Mouse (Mus musculus): ENCODE data around the gene Sgms2. TPM values are rescaled to one million over a fixed set of nuclear protein-coding genes. Genes with fewer than 3 reads are reported as not detected.

Gene Sgms2
- polyA plus RNA-seq, 1 experiment from 2014 or later: 1.5 TPM

DNA sequence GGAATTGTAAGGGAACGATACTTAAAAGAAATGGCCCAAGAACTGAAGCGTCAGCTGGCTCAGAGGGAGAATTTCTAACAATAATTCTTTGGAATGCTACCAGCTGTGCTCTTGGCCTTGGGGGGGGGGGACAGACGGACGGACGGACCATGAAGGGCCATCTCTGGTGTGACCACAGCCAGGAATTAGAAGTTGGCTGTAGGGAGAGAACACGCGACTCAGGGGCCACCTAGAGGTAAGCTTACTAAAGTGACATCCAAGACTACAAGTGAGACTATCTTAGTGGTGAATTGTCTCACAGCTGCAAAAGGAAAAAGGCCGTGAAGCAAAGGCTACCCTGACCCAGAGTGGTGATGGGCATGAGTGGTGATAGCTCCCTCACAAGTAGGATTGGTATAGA, 20.4 kb upstream of the Sgms2 start:
- Histone ChIP-seq H3K4me1 (ENCODE audit: control insufficient read depth, insufficient read depth, low read length) (no peaks in the 10 kb centered on the region), H3K27ac (ENCODE audit: low read depth, low read length) (no peak overlapping the region), H3K27me3 (replicated peaks; ENCODE audit: control insufficient read depth, insufficient read depth, low read length) (no peaks in the 10 kb centered on the region), H3K9me3 (replicated peaks; ENCODE audit: control insufficient read depth, low read length) (no peaks in the 10 kb centered on the region), H3K9ac (ENCODE audit: low read length) (no peak overlapping the region), H3K4me3 (ENCODE audit: low read depth, low read length) (no peak overlapping the region), H3K36me3 (ENCODE audit: control insufficient read depth, insufficient read depth, low read length) (no peaks in the 10 kb centered on the region), H3K4me2 (ENCODE audit: low read length) (no peak overlapping the region)
- WGBS: 74% methylated on average over 8 of the region's 8 CpGs
- DNase-seq (ENCODE audit: low spot score) (no peak), ATAC-seq (no peak)

DNA sequence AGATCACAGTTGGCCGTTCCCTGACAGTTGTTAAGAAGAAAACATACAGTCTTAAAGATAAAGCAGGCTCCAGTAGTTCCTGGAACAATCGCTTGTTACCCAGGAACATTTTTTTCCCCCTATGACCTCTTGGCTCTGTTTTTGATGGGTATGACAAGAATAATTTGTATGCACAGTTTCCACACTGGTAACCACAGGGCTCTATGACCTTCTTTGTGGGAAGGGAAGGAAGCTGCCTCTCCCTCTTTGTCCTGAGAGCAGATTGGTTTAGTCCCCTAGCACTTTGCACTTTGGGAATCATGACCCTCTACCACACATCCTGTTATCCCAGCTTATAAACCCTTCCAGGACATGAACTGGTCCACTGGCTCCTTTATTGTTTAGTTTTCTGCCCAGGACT, 16.8 kb upstream of the Sgms2 start:
- H3K9ac ChIP-seq (ENCODE audit: low read length): no peak overlapping the region
- H3K27ac ChIP-seq (ENCODE audit: low read depth, low read length): no peak overlapping the region
- no peaks in the 10 kb centered on the region for H3K36me3 ChIP-seq (ENCODE audit: control insufficient read depth, insufficient read depth, low read length)
- no peaks in the 10 kb centered on the region for H3K9me3 ChIP-seq (replicated peaks; ENCODE audit: control insufficient read depth, low read length)
- no peak overlapping the region for H3K4me2 ChIP-seq (ENCODE audit: low read length)
- H3K4me3 ChIP-seq (ENCODE audit: low read depth, low read length): no peak overlapping the region
- no peaks in the 10 kb centered on the region for H3K4me1 ChIP-seq (ENCODE audit: control insufficient read depth, insufficient read depth, low read length)
- DNase-seq (ENCODE audit: low spot score) (no peak), ATAC-seq (no peak)
- WGBS: 88% methylated on average over 2 of the region's 2 CpGs
- no peaks in the 10 kb centered on the region for H3K27me3 ChIP-seq (replicated peaks; ENCODE audit: control insufficient read depth, insufficient read depth, low read length)

DNA sequence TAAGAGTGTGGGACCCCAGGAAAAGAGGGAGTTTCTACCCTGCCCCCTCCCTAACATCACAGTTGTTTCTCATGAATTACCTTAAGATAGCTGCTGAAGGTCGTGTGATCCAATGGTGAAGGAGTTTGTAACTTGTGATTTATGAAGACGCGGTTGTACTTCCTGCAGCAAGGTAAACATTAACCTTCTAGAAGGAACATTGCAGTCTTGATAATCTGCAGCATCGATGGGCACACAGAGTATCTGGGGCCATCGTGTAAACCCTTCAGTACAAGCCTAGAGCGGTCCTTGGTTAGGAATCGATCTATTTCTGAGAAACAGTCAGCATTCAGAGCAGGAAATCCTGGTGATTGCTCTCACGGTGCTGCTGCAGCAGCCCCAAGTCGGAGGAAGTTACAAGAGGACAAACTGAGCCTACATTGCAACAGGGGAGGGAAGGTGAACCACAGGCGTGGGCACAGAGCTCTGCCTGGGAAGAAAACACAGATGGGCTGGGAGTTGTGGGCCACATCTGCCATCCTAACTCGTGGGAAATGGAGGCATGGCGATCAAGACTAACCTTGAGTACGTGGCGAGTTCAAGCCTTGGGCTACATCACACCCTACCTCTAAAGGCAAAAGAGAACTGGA, 13.5 kb upstream of the Sgms2 start:
- ATAC-seq (no peak), DNase-seq (ENCODE audit: low spot score) (no peak)

DNA sequence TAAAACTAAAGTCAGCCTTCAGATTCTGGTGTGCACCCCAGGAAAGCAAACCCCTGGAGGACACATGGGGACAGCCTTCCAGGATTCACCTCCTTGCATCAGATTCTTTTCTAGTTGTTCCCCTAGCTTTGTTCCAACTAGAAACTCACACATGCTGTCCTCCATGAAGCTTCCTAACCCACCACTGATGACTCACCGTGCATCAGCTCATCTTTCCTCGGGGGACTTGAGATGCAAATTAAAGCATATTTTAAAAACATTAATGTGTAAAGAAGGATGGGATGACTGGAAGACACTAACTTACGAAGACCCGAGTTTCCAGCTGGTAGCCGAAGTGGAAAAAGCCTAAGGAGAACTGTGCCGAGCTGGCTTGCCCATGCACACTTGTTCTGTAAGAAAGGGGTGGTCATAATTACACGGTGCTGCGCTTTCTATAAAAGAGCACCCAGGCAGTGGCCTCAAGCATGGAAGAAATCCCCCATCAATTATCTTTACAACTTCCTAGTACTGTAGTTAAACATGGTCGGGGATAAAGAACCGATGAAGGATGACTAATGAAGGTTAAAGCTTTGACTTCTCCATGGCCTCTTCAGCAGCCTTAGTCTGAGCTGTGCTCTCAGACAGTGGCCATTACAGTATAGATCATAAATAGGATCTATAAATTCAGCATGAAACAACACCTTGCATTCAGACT, 10.6 kb upstream of the Sgms2 start:
- DNase-seq (ENCODE audit: low spot score): no peak
- WGBS: 44% methylated on average over 10 of the region's 10 CpGs
- no peaks in the 10 kb centered on the region for H3K36me3 ChIP-seq (ENCODE audit: control insufficient read depth, insufficient read depth, low read length)
- H3K4me3 ChIP-seq (ENCODE audit: low read depth, low read length): no peak overlapping the region
- no peak overlapping the region for H3K27ac ChIP-seq (ENCODE audit: low read depth, low read length)
- no peak overlapping the region for H3K9ac ChIP-seq (ENCODE audit: low read length)
- H3K4me2 ChIP-seq (ENCODE audit: low read length): no peak overlapping the region
- H3K4me1 ChIP-seq (ENCODE audit: control insufficient read depth, insufficient read depth, low read length): no peaks in the 10 kb centered on the region
- no peaks in the 10 kb centered on the region for H3K27me3 ChIP-seq (replicated peaks; ENCODE audit: control insufficient read depth, insufficient read depth, low read length)
- ATAC-seq: no peak
- H3K9me3 ChIP-seq (replicated peaks; ENCODE audit: control insufficient read depth, low read length): no peaks in the 10 kb centered on the region

More for the DNA sequence above, 13.5 kb upstream of the Sgms2 start:
- Histone ChIP-seq H3K27me3 (replicated peaks; ENCODE audit: control insufficient read depth, insufficient read depth, low read length) (no peaks in the 10 kb centered on the region), H3K4me2 (ENCODE audit: low read length) (no peak overlapping the region), H3K9me3 (replicated peaks; ENCODE audit: control insufficient read depth, low read length) (no peaks in the 10 kb centered on the region), H3K27ac (ENCODE audit: low read depth, low read length) (no peak overlapping the region), H3K9ac (ENCODE audit: low read length) (no peak overlapping the region), H3K36me3 (ENCODE audit: control insufficient read depth, insufficient read depth, low read length) (no peaks in the 10 kb centered on the region), H3K4me3 (ENCODE audit: low read depth, low read length) (no peak overlapping the region), H3K4me1 (ENCODE audit: control insufficient read depth, insufficient read depth, low read length) (no peaks in the 10 kb centered on the region)
- 91% methylated on average over 14 of the region's 14 CpGs for WGBS

DNA sequence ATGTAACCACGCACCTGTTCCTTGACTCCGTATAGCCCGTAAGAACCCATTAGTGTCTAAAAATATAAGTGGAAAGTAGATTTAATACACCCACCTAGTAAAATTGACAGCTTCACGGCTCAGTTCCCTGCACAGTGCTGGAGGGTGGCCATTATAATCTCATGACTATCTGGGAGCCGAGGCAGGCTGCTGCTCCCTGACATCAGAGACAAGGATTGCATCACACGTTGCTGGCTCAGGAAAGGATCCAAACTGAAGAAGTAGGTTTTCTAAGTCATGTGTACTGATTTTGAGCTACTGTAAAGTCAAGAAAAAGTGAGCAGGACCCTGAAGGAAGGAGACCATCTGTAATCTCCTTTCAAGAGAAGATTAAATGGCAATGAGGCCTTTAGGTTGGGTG, 8.4 kb upstream of the Sgms2 start:
- Histone ChIP-seq H3K4me2 (ENCODE audit: low read length) (no peak overlapping the region), H3K27me3 (replicated peaks; ENCODE audit: control insufficient read depth, insufficient read depth, low read length) (no peaks in the 10 kb centered on the region), H3K4me3 (ENCODE audit: low read depth, low read length) (no peak overlapping the region), H3K9ac (ENCODE audit: low read length) (no peak overlapping the region), H3K36me3 (ENCODE audit: control insufficient read depth, insufficient read depth, low read length) (no peaks in the 10 kb centered on the region), H3K9me3 (replicated peaks; ENCODE audit: control insufficient read depth, low read length) (no peaks in the 10 kb centered on the region), H3K4me1 (ENCODE audit: control insufficient read depth, insufficient read depth, low read length) (no peaks in the 10 kb centered on the region), H3K27ac (ENCODE audit: low read depth, low read length) (no peak overlapping the region)
- DNase-seq (ENCODE audit: low spot score) (no peak), ATAC-seq (no peak)
- 84% methylated on average over 6 of the region's 6 CpGs for WGBS

DNA sequence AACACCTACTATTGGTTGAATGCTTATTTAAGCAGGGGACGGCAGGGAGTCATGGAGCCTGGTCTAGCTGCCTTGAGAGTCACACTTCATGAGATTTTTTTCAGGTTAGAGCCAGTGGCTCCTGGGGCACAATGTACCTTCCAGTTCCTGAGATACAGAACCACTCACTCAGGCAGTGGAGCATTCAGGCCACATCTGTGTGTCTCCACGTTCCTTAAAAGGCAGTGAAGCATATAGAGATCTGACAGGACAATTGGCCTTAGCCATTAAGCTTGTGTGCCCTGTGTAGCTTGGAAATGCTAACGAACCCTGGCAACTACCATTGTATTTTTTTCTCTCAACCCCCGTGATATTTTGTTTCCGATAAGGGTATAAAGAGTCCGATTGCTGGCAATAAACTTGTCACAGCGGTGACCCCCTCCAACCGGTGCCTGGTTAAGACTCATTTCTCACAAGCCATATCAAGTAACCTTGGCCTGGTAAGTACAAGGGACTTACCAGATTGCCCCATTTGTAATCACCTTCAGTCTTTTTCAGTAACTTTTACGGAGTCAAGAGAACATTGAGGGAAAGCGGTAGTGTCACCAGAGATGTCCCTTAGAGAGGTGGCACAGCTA, 5.4 kb upstream of the Sgms2 start:
- Histone ChIP-seq H3K27me3 (replicated peaks; ENCODE audit: control insufficient read depth, insufficient read depth, low read length) (no peaks in the 10 kb centered on the region), H3K4me3 (ENCODE audit: low read depth, low read length) (no peak overlapping the region), H3K9ac (ENCODE audit: low read length) (no peak overlapping the region), H3K4me1 (ENCODE audit: control insufficient read depth, insufficient read depth, low read length) (no peaks in the 10 kb centered on the region), H3K9me3 (replicated peaks; ENCODE audit: control insufficient read depth, low read length) (no peaks in the 10 kb centered on the region), H3K27ac (ENCODE audit: low read depth, low read length) (no peak overlapping the region), H3K4me2 (ENCODE audit: low read length) (no peak overlapping the region), H3K36me3 (ENCODE audit: control insufficient read depth, insufficient read depth, low read length) (no peaks in the 10 kb centered on the region)
- WGBS: 41% methylated on average over 10 of the region's 10 CpGs
- no peak for DNase-seq (ENCODE audit: low spot score)
- ATAC-seq: no peak

DNA sequence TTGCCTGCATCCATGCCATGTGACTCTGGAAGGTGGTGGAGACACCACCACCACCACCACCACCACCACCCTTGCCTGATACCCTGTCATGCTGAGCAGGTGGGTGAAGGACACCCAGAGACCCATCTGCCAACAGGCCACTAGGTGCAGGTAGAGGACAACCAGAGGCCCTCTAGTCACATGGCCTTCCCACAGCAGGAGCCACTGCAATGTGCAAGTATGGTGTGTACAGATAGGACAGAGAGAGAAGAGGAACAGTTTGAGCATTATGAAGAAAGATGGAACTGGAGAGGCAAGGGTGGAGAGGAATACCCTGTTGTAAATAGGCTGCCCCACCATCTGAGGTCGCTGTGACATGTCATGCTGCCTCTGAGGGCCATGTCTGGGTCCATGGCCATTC, 3.9 kb upstream of the Sgms2 start:
- H3K9me3 ChIP-seq (replicated peaks; ENCODE audit: control insufficient read depth, low read length): no peaks in the 10 kb centered on the region
- 0 out of 2 replicates have a peak, but pooled peaks cover 5% of the 10 kb centered on the region for H3K27me3 ChIP-seq (replicated peaks; ENCODE audit: control insufficient read depth, insufficient read depth, low read length)
- WGBS: 74% methylated on average over 1 of the region's 1 CpGs
- no peak overlapping the region for H3K4me2 ChIP-seq (ENCODE audit: low read length)
- no peaks in the 10 kb centered on the region for H3K4me1 ChIP-seq (ENCODE audit: control insufficient read depth, insufficient read depth, low read length)
- no peak for ATAC-seq
- H3K36me3 ChIP-seq (ENCODE audit: control insufficient read depth, insufficient read depth, low read length): no peaks in the 10 kb centered on the region
- DNase-seq (ENCODE audit: low spot score): no peak
- H3K9ac ChIP-seq (ENCODE audit: low read length): no peak overlapping the region
- H3K27ac ChIP-seq (ENCODE audit: low read depth, low read length): no peak overlapping the region
- H3K4me3 ChIP-seq (ENCODE audit: low read depth, low read length): no peak overlapping the region

DNA sequence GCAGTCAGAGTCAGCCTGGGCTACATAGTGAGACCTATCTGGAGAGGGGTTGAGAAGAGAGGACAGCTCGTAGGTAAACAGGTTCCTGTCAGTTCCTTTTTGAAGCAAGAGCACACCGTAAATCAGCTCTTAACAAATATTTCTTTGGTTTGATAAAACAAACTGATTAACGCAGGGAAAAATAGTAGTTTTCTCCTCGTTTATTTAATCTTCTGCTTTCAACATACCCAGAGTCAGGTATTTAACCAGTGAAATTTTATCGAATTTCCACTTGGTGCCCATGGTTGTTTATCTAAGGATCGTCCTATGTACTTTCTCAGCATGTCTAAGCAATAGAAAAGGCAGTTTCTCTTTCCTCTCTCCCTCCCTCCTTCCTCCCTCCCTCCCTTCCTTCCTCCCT, 2.0 kb upstream of the Sgms2 start:
- 76% methylated on average over 6 of the region's 6 CpGs for WGBS
- peaks cover 10% of the 10 kb centered on the region; the same call in 1 of the 2 replicates for H3K27me3 ChIP-seq (replicated peaks; ENCODE audit: control insufficient read depth, insufficient read depth, low read length)

DNA sequence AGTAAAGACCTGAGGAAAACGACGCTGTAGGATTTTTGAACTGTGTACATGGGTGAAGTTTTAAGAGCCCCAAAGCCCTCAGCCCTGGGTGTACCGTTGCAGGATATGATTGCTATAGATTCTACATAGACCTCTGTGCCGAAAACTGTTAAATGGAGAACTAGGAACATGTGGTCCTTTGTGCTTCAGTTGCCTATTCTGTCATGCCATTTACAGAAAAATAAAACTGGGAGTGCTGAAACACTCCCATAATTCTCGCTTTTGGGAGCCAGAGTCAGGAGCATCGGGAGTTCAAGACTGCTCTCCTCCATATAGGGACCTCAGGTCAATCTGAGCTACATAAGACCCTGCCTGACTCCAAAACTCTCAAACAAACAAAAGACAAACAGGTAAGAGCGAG, 769 bp upstream of the Sgms2 start:
- ATAC-seq: no peak
- Histone ChIP-seq H3K4me2 (ENCODE audit: low read length) (no peak overlapping the region), H3K4me1 (ENCODE audit: control insufficient read depth, insufficient read depth, low read length) (0 out of 2 replicates have a peak, but pooled peaks cover 2% of the 10 kb centered on the region), H3K27ac (ENCODE audit: low read depth, low read length) (no peak overlapping the region), H3K4me3 (ENCODE audit: low read depth, low read length) (no peak overlapping the region), H3K9me3 (replicated peaks; ENCODE audit: control insufficient read depth, low read length) (no peaks in the 10 kb centered on the region), H3K9ac (ENCODE audit: low read length) (no peak overlapping the region), H3K27me3 (replicated peaks; ENCODE audit: control insufficient read depth, insufficient read depth, low read length) (peaks cover 18% of the 10 kb centered on the region), H3K36me3 (ENCODE audit: control insufficient read depth, insufficient read depth, low read length) (no peaks in the 10 kb centered on the region)
- 90% methylated on average over 7 of the region's 7 CpGs for WGBS
- DNase-seq (ENCODE audit: low spot score): no peak

More for the DNA sequence above, 2.0 kb upstream of the Sgms2 start:
- no peak overlapping the region for H3K27ac ChIP-seq (ENCODE audit: low read depth, low read length)
- no peak overlapping the region for H3K4me2 ChIP-seq (ENCODE audit: low read length)
- no peak for DNase-seq (ENCODE audit: low spot score)
- no peaks in the 10 kb centered on the region for H3K36me3 ChIP-seq (ENCODE audit: control insufficient read depth, insufficient read depth, low read length)
- no peaks in the 10 kb centered on the region for H3K9me3 ChIP-seq (replicated peaks; ENCODE audit: control insufficient read depth, low read length)
- no peak overlapping the region for H3K4me3 ChIP-seq (ENCODE audit: low read depth, low read length)
- no peak for ATAC-seq
- 0 out of 2 replicates have a peak, but pooled peaks cover 2% of the 10 kb centered on the region for H3K4me1 ChIP-seq (ENCODE audit: control insufficient read depth, insufficient read depth, low read length)
- H3K9ac ChIP-seq (ENCODE audit: low read length): no peak overlapping the region

Data from forebrain, embryonic 14.5 days (tissue).